Mouse (Mus musculus) heart, postnatal 25 days (tissue): ENCODE measurements at regions not wholly inside any gene's neighbourhood (a gene's known extent, or its start where the extent isn't known, plus 50 kb on each side); places are given as distances from the start of the nearest gene placed in this dataset.

ENCODE experiments used
- DNase-seq: peaks from one replicate; pipeline ENCODE4 v3.0.0; 2022; ENCODE audit warnings: low spot score
- intact Hi-C: fragments of 180-260 bp; cut with DNase I; formaldehyde crosslinking; loops from one replicate; pipeline ENCODE4 v1.15.1; 2025

DNA sequence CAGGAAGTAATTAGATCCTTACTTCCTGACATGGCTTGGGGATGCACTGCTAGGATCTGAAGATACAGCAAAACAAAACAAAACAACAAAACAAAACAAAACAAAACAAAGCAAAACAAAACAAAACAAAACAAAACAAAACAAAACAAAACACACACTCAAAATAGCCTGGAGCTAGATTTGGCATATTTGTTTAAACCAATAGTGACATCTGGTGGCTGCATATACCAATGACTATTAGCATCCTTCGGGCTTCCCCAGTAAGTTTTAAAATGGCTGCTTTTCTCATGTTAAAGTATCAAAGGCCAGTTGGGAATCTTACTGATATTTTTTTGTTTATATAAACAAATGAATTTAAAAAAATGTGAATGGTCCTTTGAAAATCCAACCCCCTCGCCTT lies 52.9 kb upstream of the Ica1 start:
- intact Hi-C loops = loop anchor here (5.0 to 10.0 kb wide), 3 partner anchors 94 to 1099 kb away; no protein-coding TSS in a partner anchor
- DNase-seq = no peak

DNA sequence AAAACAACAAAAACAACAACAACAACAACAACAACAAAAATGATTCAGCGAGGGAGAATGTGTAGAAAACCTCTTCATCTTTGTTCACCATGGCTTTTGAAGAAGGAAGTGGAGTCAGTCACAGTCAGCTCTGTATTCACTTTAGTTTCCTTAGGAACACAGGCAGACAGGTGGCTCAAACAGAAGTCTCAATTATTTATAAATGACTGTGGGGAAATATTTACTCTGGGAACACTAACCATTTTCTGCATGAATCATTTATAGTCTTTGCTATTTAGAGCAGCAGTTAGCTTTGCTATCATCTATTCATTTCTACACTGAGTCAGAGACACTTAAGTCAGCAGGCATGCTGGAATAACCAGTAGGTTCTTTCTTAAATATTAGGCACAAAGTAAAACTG lies 54.6 kb upstream of the Ica1 start:
- intact Hi-C loops = loop anchor here (5.0 to 10.0 kb wide), 3 partner anchors 96 to 1101 kb away; no protein-coding TSS in a partner anchor
- no peak for DNase-seq

GRCm38 (mm10) chr6:8853657-8854056 lies 75.4 kb upstream of the Ica1 start:
- intact Hi-C loops = no loop called here
- DNase-seq = no peak

DNA sequence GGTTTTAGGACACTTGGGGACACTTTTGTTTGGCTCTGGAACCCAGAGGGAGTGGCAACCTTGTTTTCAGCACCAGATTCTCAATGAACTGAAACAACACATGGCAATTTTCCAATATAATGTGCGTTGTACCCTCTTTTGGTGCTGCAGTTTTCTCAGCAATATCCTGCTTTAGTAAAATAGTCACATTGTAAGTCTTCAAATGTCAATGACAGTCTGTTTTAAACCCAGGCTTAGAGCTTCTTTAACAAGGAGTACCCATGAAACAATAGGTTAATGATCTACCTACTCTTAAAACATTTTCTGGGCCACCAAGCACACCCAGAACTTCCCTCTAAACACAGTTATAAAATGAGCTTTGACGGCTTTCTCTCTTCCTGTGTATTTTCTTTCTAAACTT lies 82.3 kb upstream of the Ica1 start:
- no peak for DNase-seq
- intact Hi-C loops = no loop called here

DNA sequence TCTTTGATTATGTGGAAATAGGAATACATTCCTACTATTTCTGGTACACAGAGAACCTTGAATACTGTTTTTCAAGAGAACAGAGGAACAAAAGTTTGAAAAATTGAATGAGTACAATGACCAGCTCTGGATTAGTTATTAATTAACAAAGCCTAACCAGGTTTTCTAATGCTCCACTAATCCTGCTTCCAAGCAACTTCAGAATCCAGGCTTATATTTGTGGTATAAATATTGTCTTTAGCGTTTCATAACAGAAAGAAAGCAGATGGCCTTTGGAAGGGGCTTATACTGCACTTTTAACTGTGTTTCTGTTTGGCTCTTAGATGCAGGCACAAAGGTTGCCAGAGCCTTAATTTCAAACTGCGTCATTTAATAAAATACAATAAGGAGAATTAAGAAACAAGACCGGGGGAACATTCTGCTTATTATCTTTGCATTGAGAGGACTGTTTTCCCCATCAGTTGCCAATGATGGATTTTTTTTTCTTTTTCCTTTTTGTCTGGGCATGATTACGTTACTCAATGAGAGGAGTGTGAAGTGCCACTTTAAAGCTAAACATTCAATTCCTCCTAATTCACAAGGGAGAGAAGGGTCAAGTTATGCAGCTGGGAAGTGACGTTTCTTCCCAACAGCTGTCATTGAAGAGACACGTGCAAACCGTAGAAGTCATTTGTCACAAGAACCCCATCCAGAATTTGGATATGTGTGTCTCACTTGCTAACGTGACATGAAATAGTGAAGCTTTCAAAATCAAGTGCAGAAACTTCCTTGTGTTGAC lies 84.2 kb upstream of the Nxph1 start:
- intact Hi-C loops = no loop called here
- no peak for DNase-seq

GRCm38 (mm10) chr6:8877373-8878070 lies 70.7 kb upstream of the Nxph1 start:
- no peak for DNase-seq
- intact Hi-C loops = no loop called here

DNA sequence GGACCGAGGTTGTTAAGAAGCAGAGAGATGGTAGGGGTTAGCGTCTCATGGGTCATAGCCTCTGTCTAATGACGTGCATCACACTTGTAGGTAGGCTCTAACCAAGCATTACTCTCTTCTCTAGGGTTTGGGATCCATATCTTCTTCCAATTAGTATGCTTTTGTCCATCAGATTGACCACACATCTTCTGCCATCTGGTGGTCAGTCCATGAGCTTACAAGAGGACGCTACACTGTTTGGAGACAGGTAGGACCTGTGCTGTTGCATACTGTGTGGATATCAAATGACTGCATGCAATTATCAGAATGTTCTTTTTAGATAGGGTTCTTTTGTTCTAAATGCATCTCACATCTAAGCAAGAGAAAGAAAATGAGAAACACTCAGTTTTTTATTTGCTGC lies 54.6 kb upstream of the Nxph1 start:
- no peak for DNase-seq
- intact Hi-C loops = no loop called here

DNA sequence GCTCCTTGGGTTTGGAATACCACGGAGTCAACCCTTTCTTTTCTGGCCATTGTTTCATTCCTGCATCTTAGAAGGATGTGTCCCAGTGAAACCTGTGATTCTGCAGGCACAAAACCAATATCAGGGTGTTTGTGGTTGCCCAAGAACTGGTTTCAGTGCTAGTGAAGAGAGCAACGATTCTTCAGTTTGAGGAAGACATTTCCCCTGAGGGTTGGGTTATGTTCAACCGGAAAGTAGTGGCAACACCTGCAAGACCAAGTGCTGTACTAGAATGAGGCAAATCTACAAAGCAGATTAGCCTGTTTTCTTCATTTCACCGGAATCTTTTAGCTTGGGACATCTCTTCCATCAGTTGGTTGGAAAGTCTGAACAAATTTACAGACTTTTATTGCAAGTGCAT lies 52.1 kb upstream of the Nxph1 start:
- intact Hi-C loops = no loop called here
- DNase-seq = no peak

GRCm38 (mm10) chr6:8896822-8897221 lies 51.4 kb upstream of the Nxph1 start:
- intact Hi-C loops = no loop called here
- DNase-seq = no peak

DNA sequence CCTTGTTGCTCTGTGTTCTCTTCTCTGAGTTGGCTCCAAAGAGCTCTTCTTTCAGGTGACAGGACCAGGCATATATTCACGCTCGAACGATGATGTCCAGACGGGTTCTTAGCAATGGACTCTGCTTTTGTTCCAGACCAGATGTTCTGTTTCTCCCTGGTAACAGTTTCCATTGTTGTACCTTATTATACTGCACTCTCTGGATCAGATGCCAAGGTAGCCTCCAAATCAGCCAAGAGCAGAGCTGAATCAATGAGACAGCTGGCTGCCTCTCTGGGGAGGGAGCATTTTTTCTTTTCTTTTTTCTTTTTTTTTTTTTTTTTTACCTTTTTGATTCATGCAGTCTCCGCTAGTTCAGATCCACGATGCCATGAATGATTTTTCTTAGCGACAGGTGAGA lies 50.9 kb upstream of the Nxph1 start:
- intact Hi-C loops = no loop called here
- no peak for DNase-seq

GRCm38 (mm10) chr6:8898268-8898667 lies 50.0 kb upstream of the Nxph1 start:
- no peak for DNase-seq
- intact Hi-C loops = no loop called here
